Comparison of ENCODE assay signal across 24 mouse cellular contexts in the genomic region with DNA sequence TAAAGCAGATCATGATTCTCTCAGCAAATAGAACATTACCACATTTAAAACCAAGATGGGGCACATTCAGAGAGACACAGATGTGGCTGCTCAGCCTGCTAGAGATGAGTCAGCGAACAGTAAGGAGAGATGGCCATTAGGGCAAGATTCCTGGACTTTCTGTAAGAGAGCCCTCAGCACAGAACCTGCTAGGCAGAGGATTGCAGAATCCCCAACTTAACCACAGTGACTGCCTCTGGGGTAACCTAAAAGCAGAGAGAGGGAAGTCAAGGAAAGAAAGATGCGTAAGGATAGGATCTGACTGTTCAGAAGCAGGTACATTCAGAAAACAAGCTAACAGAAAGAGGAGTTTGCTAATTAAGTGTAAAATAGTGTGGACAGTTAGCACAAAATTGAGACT.
DNase-seq lines count a peak whose midpoint lies in the region; ATAC-seq and TF ChIP-seq lines count a peak whose summit lies in the region.
"Had no signal": no experiment of that assay in that cellular context is flagged by ENCODE, and none has a peak within 500 bp of the region (broad histone marks: within the 10 kb centered on the region; RNA-seq: fewer than 3 reads in every experiment).

No protein-coding gene starts in this region.

- no peak overlapping the region for H3K9ac ChIP-seq in midbrain, embryonic 13.5 days (replicated peaks)

- H3K79me2 ChIP-seq in C2C12 (ENCODE audit: control insufficient read depth, insufficient read depth) (no peaks in the 10 kb centered on the region), myocyte (ENCODE audit: control insufficient read depth, insufficient read depth) (no peaks in the 10 kb centered on the region)

- no peak for ATAC-seq in midbrain, embryonic 13.5 days
- ATAC-seq: activated CD4-positive, CD25-positive, alpha-beta regulatory T cell, adult 4 months; CD4-positive, CD25-positive, alpha-beta regulatory T cell, adult 4 months; Patski had no signal

- H3K79me3 ChIP-seq in C2C12 (ENCODE audit: low read depth), result no peaks in the 10 kb centered on the region

- peak overlapping the region; percentile 45 for H3K4me2 ChIP-seq in myocyte (ENCODE audit: low read depth)
- H3K4me2 ChIP-seq in midbrain, embryonic 13.5 days (replicated peaks), result no peak overlapping the region

- peaks cover 16% of the 10 kb centered on the region for H3K4me1 ChIP-seq in embryonic fibroblast, embryonic 13.5 days (ENCODE audit: control insufficient read depth, insufficient read depth, low read length)
- no peaks in the 10 kb centered on the region for H3K4me1 ChIP-seq in midbrain, embryonic 13.5 days (replicated peaks)

- H3K36me3 ChIP-seq in C2C12 (ENCODE audit: control insufficient read depth, insufficient read depth) (no peaks in the 10 kb centered on the region), myocyte (ENCODE audit: control insufficient read depth, insufficient read depth) (no peaks in the 10 kb centered on the region)
- H3K36me3 ChIP-seq in midbrain, embryonic 13.5 days, result no peaks in the 10 kb centered on the region
- H3K36me3 ChIP-seq: G1E had no signal

- H3ac ChIP-seq in C2C12 (ENCODE audit: control insufficient read depth, insufficient read length, low read depth), result no peak overlapping the region
- H3ac ChIP-seq in myocyte (ENCODE audit: control insufficient read depth, insufficient read length), result no peak overlapping the region

- TF ChIP-seq POLR2A in embryonic fibroblast, embryonic 13.5 days (IDR thresholded peaks at IDR 0.05; ENCODE audit: low read depth, low read length), result no peak
- no peak for TF ChIP-seq POLR2A in myocyte (IDR thresholded peaks at IDR 0.05; ENCODE audit: insufficient read length, low read depth)

- peak overlapping the region; percentile 93 for H3K27ac ChIP-seq in embryonic fibroblast, embryonic 13.5 days (ENCODE audit: insufficient read depth, low read length)
- H3K27ac ChIP-seq in midbrain, embryonic 13.5 days, result no peak overlapping the region

- peak; percentile 38 for DNase-seq in 3T3-L1 (ENCODE audit: low read depth, low spot score)
- DNase-seq in layer of hippocampus, adult 18-20 months (ENCODE audit: low spot score in 2 of 2), result no peak
- no peak for DNase-seq in lung, postnatal 25 days (ENCODE audit: low spot score)
- no peak for DNase-seq in lung, postnatal 14 days
- DNase-seq: adrenal gland, adult 2 months; adrenal gland, adult 8-10 months; adrenal gland, postnatal 10 days; adrenal gland, postnatal 14 days; adrenal gland, postnatal 25 days; adrenal gland, postnatal 36 days; B cell, adult 2 months; cerebellum, adult 11 months; cerebellum, adult 11-12 months; cerebellum, adult 18-20 months; cerebellum, adult 2 months had no signal

- 95% methylated on average over 2 of the region's 2 CpGs for WGBS in midbrain, embryonic 13.5 days

- H3K9me3 ChIP-seq in midbrain, embryonic 13.5 days, result no peaks in the 10 kb centered on the region
- H3K9me3 ChIP-seq: G1E had no signal

- H3K27me3 ChIP-seq in C2C12 (ENCODE audit: control insufficient read depth, insufficient read depth, insufficient read length) (no peaks in the 10 kb centered on the region), myocyte (ENCODE audit: control insufficient read depth, insufficient read depth, insufficient read length) (no peaks in the 10 kb centered on the region)
- H3K27me3 ChIP-seq in midbrain, embryonic 13.5 days, result no peaks in the 10 kb centered on the region
- H3K27me3 ChIP-seq: CH12.LX had no signal

- TF ChIP-seq CTCF in C2C12 (IDR thresholded peaks at IDR 0.05; ENCODE audit: control insufficient read depth, insufficient read depth, insufficient read length), result no peak
- no peak for TF ChIP-seq CTCF in embryonic fibroblast, embryonic 13.5 days (IDR thresholded peaks at IDR 0.05; ENCODE audit: borderline replicate concordance, insufficient read depth, low read length)

- no peak overlapping the region for H3K4me3 ChIP-seq in C2C12 (ENCODE audit: insufficient read depth, poor library complexity, severe bottlenecking)
- no peak overlapping the region for H3K4me3 ChIP-seq in embryonic fibroblast, embryonic 13.5 days (ENCODE audit: insufficient read depth, low read length)
- no peak overlapping the region for H3K4me3 ChIP-seq in myocyte
- no peak overlapping the region for H3K4me3 ChIP-seq in midbrain, embryonic 13.5 days (replicated peaks)

TF ChIP-seq in C2C12, 6 proteins besides CTCF, POLR2A, EP300 and RAD21:
- TF ChIP-seq MAX (IDR thresholded peaks at IDR 0.05) (peak; percentile 44), CEBPB (IDR thresholded peaks at IDR 0.05; ENCODE audit: low read depth) (peak; percentile 53), MYOD1 (IDR thresholded peaks at IDR 0.05; ENCODE audit: control insufficient read depth, insufficient read length, low read depth) (no peak), FOSL1 (IDR thresholded peaks at IDR 0.05; ENCODE audit: insufficient read depth, low read length, poor library complexity, severe bottlenecking) (peak; percentile 63), USF1 (IDR thresholded peaks at IDR 0.05; ENCODE audit: low read depth) (no peak), MYOG (IDR thresholded peaks at IDR 0.05; ENCODE audit: control insufficient read depth, extremely low read depth, insufficient read length) (no peak)

TF ChIP-seq in myocyte, 11 proteins besides CTCF, POLR2A, EP300 and RAD21:
- no peak for TF ChIP-seq USF1 (IDR thresholded peaks at IDR 0.05; ENCODE audit: low read depth)
- TF ChIP-seq CEBPB (IDR thresholded peaks at IDR 0.05; ENCODE audit: insufficient read depth, poor library complexity, severe bottlenecking), result peak; percentile 59
- no peak for TF ChIP-seq MAX (IDR thresholded peaks at IDR 0.05; ENCODE audit: low read depth)
- TF ChIP-seq SRF (IDR thresholded peaks at IDR 0.05; ENCODE audit: control insufficient read depth, insufficient read length, low read depth), result no peak
